Mouse (Mus musculus): ENCODE data around the gene Actn1. TPM values are rescaled to one million over a fixed set of nuclear protein-coding genes. Genes with fewer than 3 reads are reported as not detected.
A peak's percentile ranks its signal among the peaks of the same experiment; 100 is the strongest.

Gene Actn1
- polyA plus RNA-seq, 1 experiment from 2014 or later = 7.3 TPM

- peak overlapping the region; percentile 93 for H3K4me2 ChIP-seq (replicated peaks)
- peaks cover 17% of the 10 kb centered on the region for H3K4me1 ChIP-seq (replicated peaks)
- H3K36me3 ChIP-seq = no peaks in the 10 kb centered on the region
- ATAC-seq = 0 out of 2 replicates have a peak, but pooled peaks have one; percentile 1
- 1% methylated on average over 22 of the region's 22 CpGs for WGBS
- H3K9ac ChIP-seq (replicated peaks) = peak overlapping the region; percentile 80
- no peaks in the 10 kb centered on the region for H3K9me3 ChIP-seq
- H3K4me3 ChIP-seq (replicated peaks) = peak overlapping the region; percentile 80
- H3K27me3 ChIP-seq = peaks cover 4% of the 10 kb centered on the region; the same call in 1 of the 2 replicates
- H3K27ac ChIP-seq = 0 out of 2 replicates have a peak overlapping the region, but pooled peaks have one; percentile 84
These were observed 1.5 kb downstream of the Actn1 start for GRCm38 (mm10) chr12:80258520-80259215.

- no peaks in the 10 kb centered on the region for H3K36me3 ChIP-seq
- H3K9me3 ChIP-seq = no peaks in the 10 kb centered on the region
- H3K27me3 ChIP-seq = no peaks in the 10 kb centered on the region
- no peak overlapping the region for H3K4me3 ChIP-seq (replicated peaks)
- no peak overlapping the region for H3K9ac ChIP-seq (replicated peaks)
- no peak for ATAC-seq
- no peak overlapping the region for H3K27ac ChIP-seq
- H3K4me1 ChIP-seq (replicated peaks) = no peaks in the 10 kb centered on the region
- no peak overlapping the region for H3K4me2 ChIP-seq (replicated peaks)
- 53% methylated on average over 2 of the region's 2 CpGs for WGBS
These were observed 8.2 kb downstream of the Actn1 start for GRCm38 (mm10) chr12:80251978-80252377.

- H3K4me2 ChIP-seq (replicated peaks) = no peak overlapping the region
- ATAC-seq = no peak
- no peaks in the 10 kb centered on the region for H3K36me3 ChIP-seq
- H3K9ac ChIP-seq (replicated peaks) = no peak overlapping the region
- no peaks in the 10 kb centered on the region for H3K4me1 ChIP-seq (replicated peaks)
- H3K9me3 ChIP-seq = no peaks in the 10 kb centered on the region
- WGBS = 79% methylated on average over 3 of the region's 3 CpGs
- H3K27me3 ChIP-seq = no peaks in the 10 kb centered on the region
- no peak overlapping the region for H3K27ac ChIP-seq
- no peak overlapping the region for H3K4me3 ChIP-seq (replicated peaks)
These were observed 8.6 kb downstream of the Actn1 start for GRCm38 (mm10) chr12:80251554-80251953.

- ATAC-seq = no peak
- Histone ChIP-seq H3K4me3 (replicated peaks) (no peak overlapping the region), H3K9me3 (no peaks in the 10 kb centered on the region), H3K4me2 (replicated peaks) (no peak overlapping the region), H3K36me3 (no peaks in the 10 kb centered on the region), H3K27me3 (no peaks in the 10 kb centered on the region), H3K27ac (no peak overlapping the region), H3K4me1 (replicated peaks) (no peaks in the 10 kb centered on the region), H3K9ac (replicated peaks) (no peak overlapping the region)
- 68% methylated on average over 6 of the region's 6 CpGs for WGBS
These were observed 10.6 kb downstream of the Actn1 start for GRCm38 (mm10) chr12:80249539-80249938.

- 81% methylated on average over 5 of the region's 5 CpGs for WGBS
- no peaks in the 10 kb centered on the region for H3K36me3 ChIP-seq
- no peak overlapping the region for H3K4me3 ChIP-seq (replicated peaks)
- H3K27ac ChIP-seq = no peak overlapping the region
- H3K4me2 ChIP-seq (replicated peaks) = no peak overlapping the region
- H3K27me3 ChIP-seq = no peaks in the 10 kb centered on the region
- H3K4me1 ChIP-seq (replicated peaks) = peaks cover 7% of the 10 kb centered on the region; the same call in 1 of the 2 replicates
- no peaks in the 10 kb centered on the region for H3K9me3 ChIP-seq
- no peak overlapping the region for H3K9ac ChIP-seq (replicated peaks)
- no peak for ATAC-seq
These were observed 13.1 kb downstream of the Actn1 start for GRCm38 (mm10) chr12:80247067-80247466.

- H3K9me3 ChIP-seq = no peaks in the 10 kb centered on the region
- H3K27me3 ChIP-seq = no peaks in the 10 kb centered on the region
- peaks cover 7% of the 10 kb centered on the region; the same call in 1 of the 2 replicates for H3K4me1 ChIP-seq (replicated peaks)
- 66% methylated on average over 2 of the region's 2 CpGs for WGBS
- no peak overlapping the region for H3K4me2 ChIP-seq (replicated peaks)
- no peak overlapping the region for H3K27ac ChIP-seq
- ATAC-seq = no peak
- H3K4me3 ChIP-seq (replicated peaks) = no peak overlapping the region
- H3K9ac ChIP-seq (replicated peaks) = no peak overlapping the region
- no peaks in the 10 kb centered on the region for H3K36me3 ChIP-seq
These were observed 13.7 kb downstream of the Actn1 start for GRCm38 (mm10) chr12:80246505-80246904.

- H3K4me3 ChIP-seq (replicated peaks) = no peak overlapping the region
- no peaks in the 10 kb centered on the region for H3K27me3 ChIP-seq
- no peak for ATAC-seq
- no peaks in the 10 kb centered on the region for H3K36me3 ChIP-seq
- no peak overlapping the region for H3K27ac ChIP-seq
- WGBS = 97% methylated on average over 1 of the region's 1 CpGs
- H3K9me3 ChIP-seq = no peaks in the 10 kb centered on the region
- H3K4me1 ChIP-seq (replicated peaks) = peaks cover 7% of the 10 kb centered on the region; the same call in 1 of the 2 replicates
- H3K4me2 ChIP-seq (replicated peaks) = no peak overlapping the region
- H3K9ac ChIP-seq (replicated peaks) = no peak overlapping the region
These were observed 15.4 kb downstream of the Actn1 start for GRCm38 (mm10) chr12:80244755-80245154.

GRCm38 (mm10) chr12:80244127-80244526 is 16.0 kb downstream of the Actn1 start:
- Histone ChIP-seq H3K9me3 (no peaks in the 10 kb centered on the region), H3K9ac (replicated peaks) (no peak overlapping the region), H3K36me3 (no peaks in the 10 kb centered on the region), H3K4me1 (replicated peaks) (peaks cover 7% of the 10 kb centered on the region; the same call in 1 of the 2 replicates), H3K4me3 (replicated peaks) (no peak overlapping the region), H3K27ac (no peak overlapping the region), H3K4me2 (replicated peaks) (no peak overlapping the region), H3K27me3 (no peaks in the 10 kb centered on the region)
- 96% methylated on average over 6 of the region's 6 CpGs for WGBS
- ATAC-seq = no peak

GRCm38 (mm10) chr12:80243335-80243734 is 16.8 kb downstream of the Actn1 start:
- no peak overlapping the region for H3K4me2 ChIP-seq (replicated peaks)
- H3K27ac ChIP-seq = no peak overlapping the region
- H3K9ac ChIP-seq (replicated peaks) = no peak overlapping the region
- H3K4me1 ChIP-seq (replicated peaks) = peaks cover 7% of the 10 kb centered on the region; the same call in 1 of the 2 replicates
- ATAC-seq = no peak
- WGBS = 85% methylated on average over 4 of the region's 4 CpGs
- H3K9me3 ChIP-seq = no peaks in the 10 kb centered on the region
- no peak overlapping the region for H3K4me3 ChIP-seq (replicated peaks)
- H3K27me3 ChIP-seq = no peaks in the 10 kb centered on the region
- no peaks in the 10 kb centered on the region for H3K36me3 ChIP-seq

GRCm38 (mm10) chr12:80239445-80239844 is 20.7 kb downstream of the Actn1 start:
- Histone ChIP-seq H3K4me1 (replicated peaks) (peaks cover 7% of the 10 kb centered on the region; the same call in 1 of the 2 replicates), H3K27ac (no peak overlapping the region), H3K36me3 (no peaks in the 10 kb centered on the region), H3K4me3 (replicated peaks) (no peak overlapping the region), H3K9ac (replicated peaks) (no peak overlapping the region), H3K27me3 (no peaks in the 10 kb centered on the region), H3K9me3 (no peaks in the 10 kb centered on the region), H3K4me2 (replicated peaks) (no peak overlapping the region)
- WGBS = 97% methylated on average over 5 of the region's 5 CpGs
- peak; percentile 45; the same call in 1 of the 2 replicates for ATAC-seq

GRCm38 (mm10) chr12:80238523-80238922 is 21.6 kb downstream of the Actn1 start:
- H3K9me3 ChIP-seq = 0 out of 2 replicates have a peak, but pooled peaks cover 5% of the 10 kb centered on the region
- ATAC-seq = no peak
- WGBS = 83% methylated on average over 3 of the region's 3 CpGs
- H3K4me2 ChIP-seq (replicated peaks) = no peak overlapping the region
- no peak overlapping the region for H3K9ac ChIP-seq (replicated peaks)
- H3K27me3 ChIP-seq = no peaks in the 10 kb centered on the region
- H3K36me3 ChIP-seq = no peaks in the 10 kb centered on the region
- peaks cover 5% of the 10 kb centered on the region; the same call in 1 of the 2 replicates for H3K4me1 ChIP-seq (replicated peaks)
- H3K27ac ChIP-seq = no peak overlapping the region
- H3K4me3 ChIP-seq (replicated peaks) = no peak overlapping the region

- 100% methylated on average over 1 of the region's 1 CpGs for WGBS
- H3K4me2 ChIP-seq (replicated peaks) = no peak overlapping the region
These were observed 24.9 kb downstream of the Actn1 start for GRCm38 (mm10) chr12:80235295-80235694.

More at GRCm38 (mm10) chr12:80235295-80235694, 24.9 kb downstream of the Actn1 start:
- H3K4me3 ChIP-seq (replicated peaks) = no peak overlapping the region
- 0 out of 2 replicates have a peak, but pooled peaks cover 5% of the 10 kb centered on the region for H3K9me3 ChIP-seq
- H3K4me1 ChIP-seq (replicated peaks) = peaks cover 16% of the 10 kb centered on the region
- H3K9ac ChIP-seq (replicated peaks) = no peak overlapping the region
- ATAC-seq = no peak
- H3K27ac ChIP-seq = no peak overlapping the region
- no peaks in the 10 kb centered on the region for H3K27me3 ChIP-seq
- H3K36me3 ChIP-seq = no peaks in the 10 kb centered on the region

Data from midbrain, embryonic 13.5 days (tissue).